Mouse (Mus musculus) stomach, embryonic 14.5 days (tissue): ENCODE data around the gene Plbd2. TPM values are rescaled to one million over a fixed set of nuclear protein-coding genes. Genes with fewer than 3 reads are reported as not detected.
A peak's percentile ranks its signal among the peaks of the same experiment; 100 is the strongest.

Experiments used
- ATAC-seq: fragments of 200-750 bp; cut with Nextera tagmentation; 2 replicates; pipeline ENCODE4 v1.8.0; 2017; ENCODE audit warnings: low read depth, moderate TSS enrichment; ENCODE audit not compliant: insufficient number of reproducible peaks, insufficient read depth, low FRiP score
- H3K27ac ChIP-seq: fragments of 300-500 bp; sonication (generic); 2 replicates; pipeline ENCODE4 v1.5.1; 2014; ENCODE audit warnings: mild to moderate bottlenecking, low read length, moderate library complexity, mixed read lengths
- H3K27me3 ChIP-seq: fragments of 300-500 bp; sonication (generic); 2 replicates; pipeline ENCODE4 v1.6.1; 2014; ENCODE audit warnings: low read length, control low read depth, mixed read lengths; ENCODE audit not compliant: control insufficient read depth, insufficient read depth
- H3K36me3 ChIP-seq: fragments of 300-500 bp; sonication (generic); 2 replicates; pipeline ENCODE4 v1.6.1; 2014; ENCODE audit warnings: mild to moderate bottlenecking, control low read depth, low read length, moderate library complexity, mixed read lengths; ENCODE audit not compliant: control insufficient read depth, insufficient read depth
- H3K4me1 ChIP-seq: fragments of 300-500 bp; sonication (generic); 2 replicates; pipeline ENCODE4 v1.6.1; 2014; ENCODE audit warnings: low read length, control low read depth, mixed read lengths; ENCODE audit not compliant: control insufficient read depth, insufficient read depth
- H3K4me2 ChIP-seq: fragments of 300-500 bp; sonication (generic); replicated peaks from 2 replicates; pipeline ENCODE4 v1.6.1; 2014; ENCODE audit warnings: low read depth, low read length, control low read depth
- H3K4me3 ChIP-seq: fragments of 300-500 bp; sonication (generic); 2 replicates; pipeline ENCODE4 v1.5.1; 2014; ENCODE audit warnings: low read depth, low read length, control low read depth
- H3K9ac ChIP-seq: fragments of 300-500 bp; sonication (generic); replicated peaks from 2 replicates; pipeline ENCODE4 v1.6.1; 2014; ENCODE audit warnings: low read depth, mild to moderate bottlenecking, control low read depth, low read length, moderate library complexity, mixed read lengths
- H3K9me3 ChIP-seq: fragments of 300-500 bp; sonication (generic); 2 replicates; pipeline ENCODE4 v1.6.1; 2016; ENCODE audit warnings: low read depth, low read length, control low read depth; ENCODE audit not compliant: control insufficient read depth
- WGBS: fragments of 180-500 bp; shearing (Covaris S2); extraction: QIAGEN DNeasy Blood & Tissue Kit; methylation state at CpG from one replicate; pipeline ENCODE4 v1.1.7; 2014; 5-methylcytosine and 5-hydroxymethylcytosine counted together
- polyA plus RNA-seq: library from polyadenylated mRNA; unstranded; fragments of >200 nt; fragmentation: Nextera tagmentation; extraction: Ambion mirVana; gene quantifications from 2 replicates; pipeline ENCODE4 v1.2.1, GENCODE M21; 2014

Gene Plbd2
- polyA plus RNA-seq, 1 experiment from 2014 or later, result 39.6 TPM

DNA sequence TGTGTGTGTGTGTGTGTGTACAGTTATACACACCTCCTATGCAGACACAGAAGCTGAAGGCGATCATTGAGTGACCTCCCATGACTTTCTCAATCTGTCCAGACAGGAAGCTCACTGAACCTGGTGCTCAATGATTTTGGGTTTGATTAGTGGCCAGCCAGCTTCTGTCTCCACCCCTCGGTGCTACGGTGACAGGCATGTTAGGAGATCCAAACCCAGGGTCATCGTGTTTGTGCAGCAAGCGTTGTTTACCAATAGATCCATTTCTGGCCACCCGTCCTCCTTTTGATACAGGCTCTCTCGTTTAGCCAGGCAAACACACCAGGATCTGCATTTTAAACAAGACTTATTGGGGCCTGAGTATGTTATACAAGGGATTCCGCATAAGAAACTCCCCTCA, 28.2 kb upstream of the Plbd2 start:
- WGBS, result 81% methylated on average over 8 of the region's 8 CpGs
- no peak overlapping the region for H3K4me3 ChIP-seq
- H3K9ac ChIP-seq, result no peak overlapping the region
- no peaks in the 10 kb centered on the region; the same call in 1 of the 2 replicates for H3K36me3 ChIP-seq
- no peaks in the 10 kb centered on the region for H3K9me3 ChIP-seq
- no peak for ATAC-seq
- no peaks in the 10 kb centered on the region for H3K27me3 ChIP-seq
- no peak overlapping the region for H3K27ac ChIP-seq
- no peak overlapping the region for H3K4me2 ChIP-seq
- 0 out of 2 replicates have a peak, but pooled peaks cover 5% of the 10 kb centered on the region for H3K4me1 ChIP-seq

DNA sequence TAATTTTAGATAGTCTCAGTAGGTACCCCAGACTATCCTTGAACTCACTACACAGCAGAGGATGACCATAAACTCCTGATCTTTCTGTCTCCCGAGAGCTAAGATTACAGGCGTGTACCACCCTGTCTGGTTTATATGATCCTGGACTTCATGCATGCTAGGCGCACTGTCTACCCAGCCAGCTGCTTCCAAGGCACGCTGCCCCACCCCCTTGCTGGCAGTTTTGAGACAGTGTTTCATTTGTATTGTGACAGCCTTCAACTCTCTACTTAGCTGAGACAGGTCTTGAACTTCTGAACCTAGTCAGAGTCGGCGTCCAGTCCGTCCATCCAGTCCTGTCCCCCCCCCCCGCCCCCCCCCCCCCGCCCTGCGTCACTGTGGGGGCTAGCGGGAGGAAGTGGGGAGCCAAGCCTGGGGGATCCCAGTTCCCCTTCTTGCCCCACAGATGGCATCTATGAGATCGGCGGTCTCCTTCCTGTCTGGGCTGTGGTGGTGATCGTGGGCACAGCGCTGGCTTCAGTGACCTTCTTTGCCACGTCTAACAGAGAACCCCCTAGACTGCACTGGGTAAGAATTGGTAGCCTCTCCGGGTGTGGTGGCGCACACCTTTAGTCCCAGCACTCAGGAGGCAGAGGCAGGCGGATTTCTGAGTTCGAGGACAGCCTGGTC, 24.0 kb upstream of the Plbd2 start:
- H3K4me1 ChIP-seq, result no peaks in the 10 kb centered on the region
- no peaks in the 10 kb centered on the region for H3K27me3 ChIP-seq
- no peak overlapping the region for H3K4me2 ChIP-seq
- no peaks in the 10 kb centered on the region for H3K9me3 ChIP-seq
- no peak overlapping the region for H3K4me3 ChIP-seq
- no peaks in the 10 kb centered on the region; the same call in 1 of the 2 replicates for H3K36me3 ChIP-seq
- no peak overlapping the region for H3K9ac ChIP-seq
- H3K27ac ChIP-seq, result no peak overlapping the region
- WGBS, result 79% methylated on average over 17 of the region's 20 CpGs
- ATAC-seq, result no peak

DNA sequence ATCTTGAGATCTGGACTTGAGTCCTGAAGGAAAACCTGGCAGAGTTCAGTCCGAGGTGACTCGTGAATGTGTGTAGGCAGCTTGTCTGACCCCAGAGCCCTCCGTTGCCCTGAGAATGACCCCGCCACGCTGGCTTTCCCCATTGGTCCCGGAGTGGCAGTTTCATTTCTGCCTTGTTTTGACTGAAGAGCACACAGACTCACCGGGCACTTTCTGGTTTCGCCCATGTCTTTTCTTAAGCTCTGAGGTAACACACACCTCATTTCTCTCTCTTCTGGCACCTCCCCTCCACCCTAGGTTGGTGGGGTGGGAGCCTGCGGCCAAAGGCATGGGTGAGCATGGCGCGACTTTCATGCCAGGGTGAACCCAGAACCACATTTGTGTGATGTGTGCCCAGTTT, 22.9 kb upstream of the Plbd2 start:
- Histone ChIP-seq H3K27me3 (no peaks in the 10 kb centered on the region), H3K4me3 (no peak overlapping the region), H3K9me3 (no peaks in the 10 kb centered on the region), H3K27ac (no peak overlapping the region), H3K4me2 (no peak overlapping the region), H3K36me3 (no peaks in the 10 kb centered on the region; the same call in 1 of the 2 replicates), H3K9ac (no peak overlapping the region), H3K4me1 (no peaks in the 10 kb centered on the region)
- ATAC-seq, result no peak
- 50% methylated on average over 11 of the region's 11 CpGs for WGBS

DNA sequence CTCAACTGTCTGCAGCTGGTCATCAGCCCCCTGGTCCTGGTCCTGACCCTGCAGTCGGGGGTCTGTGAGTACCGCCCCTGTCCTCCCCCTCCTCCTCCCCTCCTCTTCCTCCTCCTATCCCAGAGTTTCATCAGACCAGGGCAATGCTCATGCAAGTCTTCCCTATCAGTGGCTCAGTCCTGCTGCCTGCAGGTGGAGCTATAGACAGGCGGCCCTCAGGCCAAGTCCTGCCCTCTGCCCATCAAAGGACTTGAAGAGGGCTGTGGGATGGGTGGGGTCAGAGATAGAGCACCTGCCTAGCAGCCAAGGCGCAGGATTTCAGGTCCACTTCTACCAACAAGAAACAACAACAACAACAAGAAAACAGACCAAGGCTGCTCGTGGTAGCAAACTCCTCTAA, 22.3 kb upstream of the Plbd2 start:
- no peak overlapping the region for H3K4me3 ChIP-seq
- H3K36me3 ChIP-seq, result no peaks in the 10 kb centered on the region; the same call in 1 of the 2 replicates
- H3K4me2 ChIP-seq, result no peak overlapping the region
- no peak for ATAC-seq
- no peak overlapping the region for H3K9ac ChIP-seq
- WGBS, result 27% methylated on average over 5 of the region's 5 CpGs
- no peaks in the 10 kb centered on the region for H3K4me1 ChIP-seq
- H3K27ac ChIP-seq, result no peak overlapping the region
- no peaks in the 10 kb centered on the region for H3K27me3 ChIP-seq
- no peaks in the 10 kb centered on the region for H3K9me3 ChIP-seq

DNA sequence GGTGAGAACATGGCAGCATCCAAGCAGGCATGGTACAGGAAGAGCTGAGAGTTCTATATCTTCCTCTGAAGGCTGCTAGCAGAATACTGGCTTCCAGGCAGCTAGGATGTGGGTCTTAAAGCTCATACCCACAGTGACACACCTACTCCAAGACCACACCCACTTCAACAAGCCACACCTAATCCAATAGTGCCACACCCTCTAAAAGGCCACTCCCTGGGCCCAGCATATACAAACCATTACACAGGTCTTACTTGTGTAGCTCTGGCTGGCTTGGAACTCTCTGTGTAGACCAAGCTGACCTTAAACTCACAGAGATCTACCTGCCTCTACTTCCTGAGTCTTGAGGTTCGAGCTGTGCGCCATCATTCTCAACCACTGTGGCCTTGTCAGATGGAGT, 21.3 kb upstream of the Plbd2 start:
- 96% methylated on average over 2 of the region's 2 CpGs for WGBS
- Histone ChIP-seq H3K36me3 (no peaks in the 10 kb centered on the region; the same call in 1 of the 2 replicates), H3K9me3 (no peaks in the 10 kb centered on the region), H3K27me3 (no peaks in the 10 kb centered on the region), H3K4me2 (no peak overlapping the region), H3K4me1 (no peaks in the 10 kb centered on the region), H3K9ac (no peak overlapping the region), H3K27ac (no peak overlapping the region), H3K4me3 (no peak overlapping the region)
- ATAC-seq, result no peak

DNA sequence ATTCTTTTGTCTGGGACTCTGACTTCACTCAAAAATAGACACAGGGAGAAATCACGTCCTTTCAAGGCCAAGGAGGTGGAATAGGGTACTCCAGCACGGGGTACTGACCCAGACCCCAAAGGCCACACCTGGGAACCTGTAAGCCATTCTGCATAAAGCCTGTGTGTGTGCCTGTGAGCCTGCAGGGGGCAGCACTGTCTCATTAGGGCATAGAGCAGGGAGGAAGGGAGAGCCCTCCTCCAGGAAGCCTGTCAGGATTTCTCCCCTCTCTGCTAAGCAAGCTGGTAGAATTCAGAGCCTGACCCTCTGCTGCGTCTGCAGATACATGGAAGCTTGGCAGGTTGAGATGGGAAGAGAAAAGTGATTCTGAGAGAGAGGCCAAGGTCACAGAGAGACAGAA, 19.2 kb upstream of the Plbd2 start:
- Histone ChIP-seq H3K9me3 (no peaks in the 10 kb centered on the region), H3K9ac (no peak overlapping the region), H3K4me1 (no peaks in the 10 kb centered on the region), H3K27me3 (no peaks in the 10 kb centered on the region), H3K4me2 (no peak overlapping the region), H3K36me3 (no peaks in the 10 kb centered on the region; the same call in 1 of the 2 replicates), H3K4me3 (no peak overlapping the region), H3K27ac (no peak overlapping the region)
- WGBS, result 72% methylated on average over 3 of the region's 3 CpGs
- no peak for ATAC-seq

DNA sequence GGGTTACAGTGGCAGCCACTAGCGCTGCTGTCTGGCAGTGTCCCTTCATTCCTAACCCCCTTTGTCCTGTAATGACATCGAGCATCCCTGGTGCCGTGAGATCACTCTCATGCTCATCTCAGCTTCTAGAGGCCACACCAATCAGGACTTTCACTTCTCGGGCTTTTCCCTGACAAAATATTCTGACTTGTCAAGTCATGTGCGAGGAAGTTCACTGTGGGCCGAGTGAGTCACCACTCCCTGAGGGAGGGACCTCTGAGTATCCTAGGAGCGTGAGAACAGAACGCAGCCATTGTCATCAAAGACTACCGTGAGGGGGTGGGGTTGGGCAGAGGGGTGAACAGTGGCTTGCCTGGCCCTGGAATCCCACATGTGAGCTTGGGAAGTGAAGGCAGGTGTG, 14.1 kb upstream of the Plbd2 start:
- WGBS, result 61% methylated on average over 9 of the region's 9 CpGs
- no peaks in the 10 kb centered on the region for H3K27me3 ChIP-seq
- no peaks in the 10 kb centered on the region for H3K36me3 ChIP-seq
- no peak for ATAC-seq
- 0 out of 2 replicates have a peak overlapping the region, but pooled peaks have one; percentile 10 for H3K27ac ChIP-seq
- peaks cover 22% of the 10 kb centered on the region for H3K4me1 ChIP-seq
- no peaks in the 10 kb centered on the region for H3K9me3 ChIP-seq
- no peak overlapping the region for H3K9ac ChIP-seq
- H3K4me2 ChIP-seq, result no peak overlapping the region
- H3K4me3 ChIP-seq, result no peak overlapping the region

DNA sequence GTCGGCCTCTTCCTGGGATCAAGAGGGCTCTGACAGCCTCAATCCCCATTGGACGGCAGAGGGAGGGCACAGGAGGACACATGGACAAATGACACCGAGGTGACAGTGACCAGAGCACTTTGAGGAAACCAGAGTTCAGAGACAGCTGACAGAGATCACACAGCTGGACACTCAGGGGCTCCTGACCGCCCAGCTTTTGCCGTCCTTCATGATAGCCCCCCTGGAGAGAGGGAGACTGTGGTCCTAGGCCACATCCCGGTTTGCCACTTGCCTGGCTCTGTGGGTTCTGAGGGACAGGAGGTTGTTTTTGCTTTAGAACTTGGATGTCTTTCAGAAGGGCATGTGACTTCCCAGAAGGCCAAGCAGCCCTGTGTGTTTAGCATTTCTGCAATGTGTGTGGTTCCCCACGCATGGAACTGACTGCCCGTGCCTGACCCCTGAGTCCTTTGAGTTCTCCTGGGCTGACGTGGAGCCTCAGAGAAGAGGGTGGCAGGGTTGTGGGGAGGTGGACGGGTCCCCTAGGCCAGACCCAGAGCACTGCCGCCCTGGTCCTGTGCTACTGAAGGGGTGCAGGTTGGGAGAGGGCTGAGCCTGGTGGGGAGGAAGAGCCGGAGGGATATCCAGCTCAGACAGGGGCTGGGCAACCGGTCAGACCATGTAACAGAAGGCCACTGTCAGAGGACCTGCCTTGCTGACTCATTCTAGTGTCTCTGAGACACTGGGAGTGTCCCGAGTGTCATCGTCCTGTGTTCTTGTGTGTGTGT, 13.0 kb upstream of the Plbd2 start:
- Histone ChIP-seq H3K9ac (no peak overlapping the region), H3K27ac (no peak overlapping the region)
- 47% methylated on average over 15 of the region's 15 CpGs for WGBS

More for the DNA sequence above, 13.0 kb upstream of the Plbd2 start:
- Histone ChIP-seq H3K36me3 (no peaks in the 10 kb centered on the region), H3K9me3 (no peaks in the 10 kb centered on the region), H3K4me1 (peaks cover 29% of the 10 kb centered on the region), H3K27me3 (no peaks in the 10 kb centered on the region), H3K4me2 (no peak overlapping the region), H3K4me3 (no peak overlapping the region)
- no peak; the same call in 1 of the 2 replicates for ATAC-seq
